Mouse (Mus musculus) stomach, postnatal 0 days (tissue): Measurements from ENCODE around the gene Klf9.
A peak's percentile ranks its signal among the peaks of the same experiment; 100 is the strongest.

Experiments used
- CTCF ChIP-seq: IDR thresholded peaks from 2 replicates; pipeline ENCODE4 v1.5.1; 2016; ENCODE audit warnings: antibody characterized with exemption, low read depth, mild to moderate bottlenecking, moderate library complexity
- EP300 ChIP-seq: optimal IDR thresholded peaks from 2 replicates; pipeline ENCODE3; 2016; ENCODE audit warnings: antibody characterized with exemption

- TF ChIP-seq EP300: peak; percentile 97
- TF ChIP-seq CTCF: peak; percentile 15; the same call in 1 of the 2 replicates
Measured at GRCm38 (mm10) chr19:23135349-23136201, 5.5 kb upstream of the Klf9 start.
